Mouse (Mus musculus) erythroblast, embryonic 14.5 days (primary cell): ENCODE measurements around the gene S1pr4.

Experiments
- GATA1 ChIP-seq: IDR thresholded peaks from 2 replicates; pipeline ENCODE4 v1.6.1; 2012; ENCODE audit warnings: low read length, inconsistent platforms, mixed read lengths
- TAL1 ChIP-seq: IDR thresholded peaks from 3 replicates; pipeline ENCODE4 v1.6.1; 2012; ENCODE audit warnings: low read length, inconsistent platforms, mixed read lengths

- TF ChIP-seq GATA1 = no peak
- TF ChIP-seq TAL1 = no peak
Measured at GRCm38 (mm10) chr10:81488081-81488480, 11.9 kb downstream of the S1pr4 start.
